Mouse (Mus musculus) kidney, embryonic 14.5 days (tissue): ENCODE results near the gene Lrch2. TPM values are rescaled to one million over a fixed set of nuclear protein-coding genes. Genes with fewer than 3 reads are reported as not detected.
"Not testable (repeated sequence)": the region's sequence is repeated elsewhere in the genome, so short reads cannot be mapped to it uniquely, and the experiment has no call there.

Experiments used
- ATAC-seq: fragments of 200-750 bp; cut with Nextera tagmentation; 2 replicates; pipeline ENCODE4 v1.8.0; 2017; ENCODE audit warnings: moderate number of reproducible peaks, mild to moderate bottlenecking, moderate TSS enrichment, moderate library complexity; ENCODE audit not compliant: low FRiP score, low TSS enrichment
- H3K27ac ChIP-seq: fragments of 300-500 bp; sonication (generic); 2 replicates; pipeline ENCODE4 v1.5.1; 2014; ENCODE audit warnings: low read depth, mild to moderate bottlenecking, low read length, moderate library complexity, mixed read lengths
- H3K27me3 ChIP-seq: fragments of 300-500 bp; sonication (generic); 2 replicates; pipeline ENCODE4 v1.6.1; 2014; ENCODE audit warnings: mild to moderate bottlenecking, low read length; ENCODE audit not compliant: control insufficient read depth, insufficient read depth
- H3K36me3 ChIP-seq: fragments of 300-500 bp; sonication (generic); 2 replicates; pipeline ENCODE4 v1.6.1; 2014; ENCODE audit warnings: low read length, mixed read lengths; ENCODE audit not compliant: control insufficient read depth, insufficient read depth
- H3K4me1 ChIP-seq: fragments of 300-500 bp; sonication (generic); 2 replicates; pipeline ENCODE4 v1.6.1; 2014; ENCODE audit warnings: low read length, mixed read lengths; ENCODE audit not compliant: control insufficient read depth, insufficient read depth
- H3K4me2 ChIP-seq: fragments of 300-500 bp; sonication (generic); replicated peaks from 2 replicates; pipeline ENCODE4 v1.6.1; 2014; ENCODE audit warnings: low read depth, mild to moderate bottlenecking, low read length
- H3K4me3 ChIP-seq: fragments of 300-500 bp; sonication (generic); 2 replicates; pipeline ENCODE4 v1.5.1; 2014; ENCODE audit warnings: mild to moderate bottlenecking, low read length
- H3K9ac ChIP-seq: fragments of 300-500 bp; sonication (generic); 2 replicates; pipeline ENCODE4 v1.6.1; 2014; ENCODE audit warnings: low read depth, mild to moderate bottlenecking, low read length, moderate library complexity
- H3K9me3 ChIP-seq: fragments of 300-500 bp; sonication (generic); 2 replicates; pipeline ENCODE4 v1.6.1; 2016; ENCODE audit warnings: low read length; ENCODE audit not compliant: control insufficient read depth
- WGBS: fragments of 180-500 bp; shearing (Covaris S2); extraction: QIAGEN DNeasy Blood & Tissue Kit; methylation state at CpG from one replicate; pipeline ENCODE4 v1.1.7; 2014; 5-methylcytosine and 5-hydroxymethylcytosine counted together
- polyA plus RNA-seq: library from polyadenylated mRNA; unstranded; fragments of >200 nt; fragmentation: Nextera tagmentation; extraction: Ambion mirVana; gene quantifications from 2 replicates; pipeline ENCODE4 v1.2.1, GENCODE M21; 2014

Lrch2 gene
- polyA plus RNA-seq = 9.6 and 13.8 TPM in 2 replicates

DNA sequence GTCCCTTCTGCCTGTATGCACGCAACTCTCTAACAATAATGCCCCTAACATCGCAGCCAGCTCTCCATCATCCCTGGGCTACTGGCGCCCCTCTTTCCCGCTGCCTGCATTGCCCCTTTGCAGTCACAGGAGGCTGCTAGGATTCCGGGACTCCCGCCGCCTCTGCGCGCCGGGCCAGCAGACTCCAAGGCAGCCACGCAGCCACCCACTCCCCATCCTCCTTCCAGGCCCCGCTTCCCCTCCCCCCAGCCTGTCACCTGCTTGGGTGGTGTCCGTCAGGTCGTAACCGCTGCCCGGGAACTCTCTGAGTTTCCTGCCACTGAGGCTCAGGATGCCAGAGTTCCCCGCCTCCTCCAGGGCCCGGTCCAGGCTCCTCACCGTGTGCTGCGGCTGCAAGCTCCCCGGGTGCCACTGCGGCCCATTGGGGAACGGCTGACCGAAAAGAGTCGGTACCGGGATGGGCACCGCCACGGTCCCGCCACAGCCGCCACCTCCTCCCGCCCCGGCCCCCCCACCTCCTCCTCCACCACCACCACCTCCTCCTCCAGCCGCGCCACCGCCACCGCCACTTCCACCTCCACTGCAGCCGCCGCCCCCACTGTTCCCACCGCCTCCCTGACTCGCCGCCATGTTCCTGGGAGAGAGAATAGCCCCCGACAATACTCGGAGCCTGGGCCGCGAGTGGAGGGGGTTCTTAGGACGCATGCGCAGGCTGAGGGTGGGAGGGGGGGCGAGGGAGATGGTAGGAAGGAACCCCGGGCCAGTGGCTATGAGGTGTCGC is at the start of gene Lrch2:
TSS of gene Lrch2 (minus strand) at position 661 of the 781 bp plus-strand sequence.
- Histone ChIP-seq H3K27ac (peak within 1 kb of the TSS; percentile 59; the same call in 1 of the 2 replicates), H3K36me3 (no peaks in the 10 kb centered on the region), H3K4me3 (peak within 1 kb of the TSS; percentile 55), H3K9me3 (no peaks in the 10 kb centered on the region), H3K4me2 (peak within 1 kb of the TSS; percentile 41), H3K9ac (peak within 1 kb of the TSS; percentile 57), H3K27me3 (no peaks in the 10 kb centered on the region), H3K4me1 (no peaks in the 10 kb centered on the region)
- 17% methylated on average over 46 of the region's 50 CpGs for WGBS
- ATAC-seq = peak; percentile 93

DNA sequence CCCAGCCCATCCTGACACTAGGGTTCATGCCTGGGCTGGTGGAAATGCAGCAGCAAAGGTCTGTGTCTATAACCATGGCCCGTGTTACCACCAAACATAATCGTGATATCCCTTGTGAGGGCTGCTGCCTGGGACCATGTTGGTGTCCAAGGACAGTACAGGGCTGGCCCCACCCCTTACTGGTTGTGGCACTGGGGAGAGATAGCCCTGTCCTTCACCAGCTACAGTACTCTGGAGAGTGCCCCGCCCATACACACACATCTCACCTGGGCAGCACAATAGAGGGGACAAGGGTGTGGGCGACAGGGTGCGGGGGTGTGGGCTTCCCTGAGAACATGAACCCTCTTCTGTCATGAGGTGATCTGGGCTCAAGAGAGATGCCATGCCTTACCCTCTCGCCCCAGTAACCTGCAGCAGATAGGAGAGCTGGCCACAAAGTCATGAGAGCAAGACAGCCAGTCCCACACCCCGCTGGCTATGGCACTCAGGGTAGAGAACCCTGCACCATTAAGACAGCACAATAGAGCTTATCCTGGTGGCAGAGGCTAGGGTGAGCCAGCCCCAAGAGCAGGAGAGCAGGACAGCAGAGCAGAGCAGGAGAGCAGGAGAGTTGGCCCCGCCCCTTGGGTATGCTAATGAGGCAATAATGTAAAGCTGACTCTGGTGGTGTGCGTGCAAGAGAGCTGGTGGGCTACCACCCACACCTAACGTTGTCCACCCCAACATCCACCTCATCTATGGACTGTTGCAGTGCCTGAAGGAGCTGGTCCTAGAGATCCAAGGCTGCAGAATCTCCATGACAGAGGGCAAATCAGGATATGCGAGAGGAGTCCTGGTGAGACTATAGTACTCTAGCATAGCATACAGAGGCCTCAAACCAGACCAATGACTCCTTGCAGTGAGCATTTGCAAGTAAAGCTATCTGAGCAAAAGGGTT is 12.7 kb downstream of the Lrch2 start:
- Histone ChIP-seq H3K9ac (no peak overlapping the region), H3K4me1 (no peaks in the 10 kb centered on the region), H3K4me2 (no peak overlapping the region), H3K4me3 (no peak overlapping the region), H3K36me3 (no peaks in the 10 kb centered on the region), H3K27ac (no peak overlapping the region), H3K27me3 (no peaks in the 10 kb centered on the region), H3K9me3 (no peaks in the 10 kb centered on the region)
- ATAC-seq = no peak
- WGBS = 65% methylated on average over 11 of the region's 11 CpGs

DNA sequence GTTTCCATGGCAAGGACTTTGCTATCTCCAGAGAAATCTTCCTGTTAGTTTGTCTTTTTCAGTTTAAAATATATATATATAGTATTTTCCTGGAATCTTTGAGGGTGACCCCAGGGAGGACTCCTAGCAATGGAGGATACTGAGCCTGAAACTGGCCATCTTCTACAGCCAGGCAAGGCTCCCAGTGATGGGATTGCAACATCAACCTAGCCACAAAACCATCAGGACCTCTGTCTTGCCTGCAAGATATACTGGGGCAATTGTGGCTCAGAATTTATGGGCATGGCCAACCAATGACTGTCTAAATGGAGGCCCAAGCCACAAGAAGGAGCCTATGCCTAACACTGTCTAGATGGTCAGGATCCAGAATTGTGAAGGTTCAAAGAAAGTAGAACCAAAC is 15.5 kb downstream of the Lrch2 start:
- H3K27me3 ChIP-seq = no peaks in the 10 kb centered on the region
- H3K27ac ChIP-seq = no peak overlapping the region
- no peak overlapping the region for H3K4me3 ChIP-seq
- H3K9ac ChIP-seq = no peak overlapping the region
- no peak for ATAC-seq
- no peak overlapping the region for H3K4me2 ChIP-seq
- H3K9me3 ChIP-seq = no peaks in the 10 kb centered on the region
- H3K36me3 ChIP-seq = no peaks in the 10 kb centered on the region
- no peaks in the 10 kb centered on the region for H3K4me1 ChIP-seq

DNA sequence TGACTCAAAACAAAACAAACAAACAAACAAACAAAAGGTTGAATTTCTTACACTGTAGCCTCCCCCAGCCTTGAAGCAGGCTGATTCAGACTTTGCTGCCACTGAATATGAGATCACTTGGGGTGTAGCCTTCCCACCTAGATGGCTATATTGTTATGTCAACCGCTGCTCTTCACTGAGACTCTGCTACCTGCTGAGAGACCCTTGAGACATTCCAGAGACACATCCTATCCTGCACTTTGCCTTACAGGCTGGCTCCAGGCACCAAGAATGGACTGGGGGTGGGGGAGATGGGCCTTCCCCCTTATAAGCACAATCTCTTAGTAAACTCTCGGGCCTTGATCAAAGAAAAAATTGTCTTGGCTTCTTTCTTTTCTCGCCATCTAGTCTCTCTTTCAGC is 16.8 kb downstream of the Lrch2 start:
- not testable (repeated sequence) for ATAC-seq, H3K27ac ChIP-seq
- 76% methylated on average over 3 of the region's 3 CpGs for WGBS

DNA sequence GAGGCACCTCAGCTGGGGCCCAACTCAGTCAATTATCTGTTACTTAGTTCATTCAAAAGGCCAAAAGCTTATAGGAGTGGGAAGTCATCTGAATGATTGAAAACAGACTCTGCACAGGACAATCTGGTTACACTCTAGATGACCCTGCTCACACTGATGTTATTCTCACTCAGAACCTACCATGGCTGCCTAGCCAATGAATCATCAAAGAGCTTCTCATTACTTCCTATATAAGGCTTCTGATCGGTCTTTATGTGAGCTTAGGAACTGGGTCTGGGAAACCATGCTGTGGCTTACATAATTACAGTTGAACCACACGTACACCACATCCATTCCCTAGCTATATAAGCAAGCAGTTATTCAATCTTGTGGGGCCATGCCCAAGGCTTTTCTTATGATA is 18.3 kb downstream of the Lrch2 start:
- Histone ChIP-seq H3K36me3 (no peaks in the 10 kb centered on the region), H3K4me1 (no peaks in the 10 kb centered on the region), H3K4me2 (no peak overlapping the region), H3K9me3 (no peaks in the 10 kb centered on the region), H3K27ac (no peak overlapping the region), H3K4me3 (no peak overlapping the region), H3K27me3 (no peaks in the 10 kb centered on the region), H3K9ac (no peak overlapping the region)
- ATAC-seq = no peak
- WGBS = 81% methylated on average over 2 of the region's 2 CpGs

More for the DNA sequence above, 16.8 kb downstream of the Lrch2 start:
- H3K9me3 ChIP-seq, H3K4me1 ChIP-seq, H3K36me3 ChIP-seq, H3K4me3 ChIP-seq, H3K4me2 ChIP-seq, H3K9ac ChIP-seq, H3K27me3 ChIP-seq: not testable (repeated sequence)

DNA sequence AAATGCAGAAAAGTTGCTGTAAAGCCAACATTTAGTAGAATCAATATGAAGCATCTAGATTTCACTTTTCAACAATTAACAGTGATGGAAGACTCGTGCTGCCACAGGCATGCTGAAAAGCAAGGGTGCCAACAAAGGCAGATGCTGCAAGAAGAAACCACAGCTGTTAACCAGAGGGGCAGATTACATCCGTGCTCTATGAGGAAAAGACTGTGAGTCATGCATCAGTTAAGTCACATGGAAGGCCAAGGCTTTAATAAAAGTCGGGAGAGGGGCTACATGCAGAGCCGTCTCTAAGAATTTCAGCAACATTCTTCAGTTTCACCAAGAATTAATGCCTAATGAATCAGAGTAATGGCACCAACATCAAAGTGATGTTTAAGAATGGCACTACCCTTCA is 22.2 kb downstream of the Lrch2 start:
- Histone ChIP-seq H3K4me1 (no peaks in the 10 kb centered on the region), H3K27ac (no peak overlapping the region), H3K9ac (no peak overlapping the region), H3K27me3 (no peaks in the 10 kb centered on the region), H3K4me2 (no peak overlapping the region), H3K36me3 (no peaks in the 10 kb centered on the region), H3K9me3 (no peaks in the 10 kb centered on the region), H3K4me3 (no peak overlapping the region)
- ATAC-seq = no peak
- 61% methylated on average over 4 of the region's 4 CpGs for WGBS

DNA sequence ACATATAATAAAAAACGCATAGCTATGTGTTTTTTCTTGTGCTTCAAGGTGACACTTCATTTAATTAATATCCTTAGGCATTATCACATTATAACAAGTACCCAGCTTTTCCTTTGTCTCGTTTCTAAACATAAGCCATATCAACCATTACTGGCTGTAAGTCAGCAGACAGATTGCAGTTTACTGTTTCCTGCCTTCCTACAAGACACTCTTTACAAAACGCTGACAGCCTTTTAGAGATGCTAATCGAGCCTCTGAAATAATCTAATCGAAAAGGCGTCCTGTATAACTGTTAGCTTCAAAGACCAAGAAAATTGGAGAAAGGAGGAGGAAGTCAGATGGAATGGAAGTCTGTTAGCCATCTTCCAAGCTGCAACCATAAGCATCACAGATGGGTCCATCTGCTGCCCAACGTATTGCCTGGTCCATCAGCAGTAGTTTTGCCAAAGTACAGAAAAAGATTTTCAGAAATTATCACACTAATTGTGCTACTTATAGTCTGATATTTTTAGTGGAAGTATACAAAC is 26.2 kb downstream of the Lrch2 start:
- ATAC-seq = no peak
- H3K36me3 ChIP-seq = no peaks in the 10 kb centered on the region
- no peak overlapping the region for H3K4me2 ChIP-seq
- H3K4me3 ChIP-seq = no peak overlapping the region
- no peaks in the 10 kb centered on the region for H3K4me1 ChIP-seq
- H3K9ac ChIP-seq = no peak overlapping the region
- H3K27me3 ChIP-seq = no peaks in the 10 kb centered on the region
- 67% methylated on average over 7 of the region's 7 CpGs for WGBS
- H3K9me3 ChIP-seq = no peaks in the 10 kb centered on the region
- H3K27ac ChIP-seq = no peak overlapping the region

DNA sequence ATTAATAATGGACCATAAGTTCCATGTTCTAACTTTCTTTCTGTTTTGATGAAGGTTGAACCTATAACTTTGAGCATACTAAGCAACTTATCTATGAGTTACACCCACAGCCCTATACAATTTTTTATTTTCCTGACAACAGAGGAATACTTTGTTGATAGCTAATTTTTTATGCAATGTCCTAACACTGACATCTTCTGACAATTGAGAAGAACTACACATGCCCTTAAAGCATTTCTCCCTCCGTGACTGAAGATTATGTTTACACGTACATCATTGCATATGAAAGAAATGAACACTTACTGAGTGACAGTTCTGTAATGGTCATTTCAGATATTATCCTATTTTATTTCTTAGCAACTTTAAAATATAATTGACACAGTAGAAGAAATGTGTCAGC is 64.3 kb downstream of the Lrch2 start:
- no peak for ATAC-seq
- 69% methylated on average over 2 of the region's 2 CpGs for WGBS
- no peak overlapping the region for H3K9ac ChIP-seq
- no peaks in the 10 kb centered on the region for H3K4me1 ChIP-seq
- H3K36me3 ChIP-seq = no peaks in the 10 kb centered on the region
- H3K4me3 ChIP-seq = no peak overlapping the region
- H3K4me2 ChIP-seq = no peak overlapping the region
- no peaks in the 10 kb centered on the region for H3K9me3 ChIP-seq
- no peaks in the 10 kb centered on the region for H3K27me3 ChIP-seq
- H3K27ac ChIP-seq = no peak overlapping the region

DNA sequence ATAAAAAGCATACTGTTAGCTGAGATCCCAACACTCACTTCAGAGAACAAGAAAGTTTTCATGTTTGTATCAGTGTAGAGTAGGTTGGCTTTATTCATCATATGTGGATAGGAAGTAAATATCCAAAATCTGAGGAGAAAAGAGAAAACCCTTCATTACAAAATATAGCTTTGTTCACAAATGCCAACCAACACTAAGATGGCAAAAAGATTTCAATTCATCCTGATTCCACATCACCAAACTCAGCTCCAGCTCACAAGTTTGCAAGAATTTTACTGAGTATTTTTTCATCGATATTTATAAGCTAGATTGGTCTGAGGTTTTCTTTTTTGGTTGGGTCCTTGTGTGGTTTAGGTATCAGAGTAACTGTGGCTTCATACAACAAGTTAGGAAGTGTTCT is 100.3 kb downstream of the Lrch2 start, which contains the start of gene Vmn1r239-ps:
TSS of gene Vmn1r239-ps (minus strand) at position 101 of the 400 bp plus-strand sequence.
- not testable (repeated sequence) for H3K9ac ChIP-seq, H3K4me2 ChIP-seq, H3K27ac ChIP-seq, H3K4me1 ChIP-seq, H3K4me3 ChIP-seq, H3K36me3 ChIP-seq, ATAC-seq, H3K9me3 ChIP-seq, H3K27me3 ChIP-seq
- 76% methylated on average over 1 of the region's 1 CpGs for WGBS
